Mouse (Mus musculus) layer of hippocampus, adult 8-10 months (tissue): Measurements from ENCODE around the gene Itpkc. TPM values are rescaled to one million over a fixed set of nuclear protein-coding genes. Genes with fewer than 3 reads are reported as not detected.

Experiments
- DNase-seq, 2 experiments: peaks; one replicate each; pipeline ENCODE4 v3.0.0; 2022; ENCODE audit warnings: low spot score in 2 of 2
- total RNA-seq, 4 experiments: library from RNA; stranded (reverse); gene quantifications; 2 replicates each; pipeline ENCODE4 v1.2.4; 2022

The Itpkc gene
- total RNA-seq, 4 experiments from 2014 or later, result 10.6 to 13.5 (median 12.4) TPM

DNA sequence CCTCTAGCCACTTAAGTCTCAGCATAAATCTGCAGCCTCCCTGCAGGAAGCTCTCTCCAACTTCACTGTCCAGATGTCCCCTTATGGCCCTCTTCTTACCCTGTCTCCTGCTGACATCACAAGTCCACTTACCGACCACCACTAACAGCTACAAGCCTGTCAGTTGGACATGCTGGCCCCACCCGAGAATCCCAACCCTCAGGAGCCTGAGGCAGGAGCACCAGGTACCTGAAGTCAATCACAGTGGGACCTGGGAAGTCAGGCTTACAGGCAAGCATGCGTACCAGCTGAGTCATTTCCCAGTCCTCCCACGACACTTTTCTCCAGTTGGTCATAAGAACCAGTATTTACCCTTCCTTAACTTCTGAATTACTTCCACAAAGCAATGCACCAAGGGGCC, 34.7 kb downstream of the Itpkc start:
- no peak for DNase-seq

DNA sequence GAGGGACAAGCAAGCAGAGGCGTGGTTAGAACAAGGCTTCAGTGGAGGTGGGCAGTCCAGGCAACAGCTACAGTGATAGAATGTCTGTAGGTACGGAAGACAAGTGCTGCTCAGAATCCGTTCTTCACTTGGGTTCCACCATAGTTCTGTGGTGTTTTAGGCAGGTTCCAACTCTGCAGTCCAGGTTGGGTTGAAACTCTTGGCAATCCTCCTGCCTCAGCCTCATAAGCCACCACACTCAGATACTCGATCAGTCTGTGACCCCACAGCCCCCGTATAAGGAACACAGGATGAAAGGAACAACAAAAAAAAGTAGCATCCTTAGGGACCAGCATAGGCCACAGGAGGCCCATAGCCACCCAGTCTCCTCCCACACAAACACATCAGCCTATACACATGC, 36.0 kb downstream of the Itpkc start:
- no peak for DNase-seq

DNA sequence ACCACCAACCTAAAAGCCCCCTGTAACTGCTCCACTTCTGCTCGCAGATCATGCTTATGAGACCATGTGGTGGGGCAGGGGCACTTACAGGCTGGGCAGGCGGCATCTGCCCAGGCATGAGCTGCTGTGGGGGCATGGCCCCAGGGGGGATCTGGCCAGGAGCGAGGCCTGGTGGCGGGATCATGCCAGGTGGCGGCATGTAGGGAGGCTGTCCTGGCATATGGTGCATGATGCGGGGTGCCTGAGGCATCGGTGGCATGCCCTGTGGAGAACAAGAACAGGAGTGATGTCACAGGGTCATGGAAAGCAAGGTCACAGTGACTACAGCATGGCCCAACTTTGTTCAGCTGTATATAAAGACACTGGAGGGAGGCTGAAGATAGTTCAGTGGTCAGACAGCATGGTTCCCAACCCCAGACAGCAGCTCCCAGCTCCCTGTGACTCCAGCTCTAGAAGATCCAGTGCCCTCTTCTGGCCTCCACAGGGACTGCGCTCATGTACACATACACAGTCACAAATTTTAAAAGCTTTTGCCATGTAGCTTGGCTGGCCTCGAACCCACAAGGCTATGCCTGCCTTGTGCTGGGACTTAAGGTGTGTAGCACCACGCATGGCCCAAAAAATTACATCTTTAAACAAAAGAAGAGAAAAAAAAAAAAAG, 39.1 kb downstream of the Itpkc start:
- no peak for DNase-seq

DNA sequence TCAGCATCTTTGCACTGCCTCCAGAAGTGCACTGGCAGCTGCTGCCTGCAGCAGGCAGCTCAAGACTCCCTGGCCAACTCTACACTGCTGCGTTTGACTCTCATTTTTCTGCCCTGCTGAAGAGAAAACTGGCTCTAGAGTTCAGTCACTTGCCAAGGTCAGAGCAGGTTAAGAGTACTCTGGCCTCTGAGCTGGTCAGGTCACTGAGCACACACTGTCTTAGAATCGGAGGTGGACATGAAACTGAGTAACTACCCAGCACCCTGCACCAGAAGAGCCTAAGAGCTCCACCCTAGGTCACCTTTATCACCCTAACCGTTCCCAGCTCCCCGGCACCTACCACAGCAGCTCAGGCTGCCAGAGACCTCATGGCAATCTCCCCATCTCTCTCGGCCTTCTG, 42.5 kb downstream of the Itpkc start:
- no peak for DNase-seq

DNA sequence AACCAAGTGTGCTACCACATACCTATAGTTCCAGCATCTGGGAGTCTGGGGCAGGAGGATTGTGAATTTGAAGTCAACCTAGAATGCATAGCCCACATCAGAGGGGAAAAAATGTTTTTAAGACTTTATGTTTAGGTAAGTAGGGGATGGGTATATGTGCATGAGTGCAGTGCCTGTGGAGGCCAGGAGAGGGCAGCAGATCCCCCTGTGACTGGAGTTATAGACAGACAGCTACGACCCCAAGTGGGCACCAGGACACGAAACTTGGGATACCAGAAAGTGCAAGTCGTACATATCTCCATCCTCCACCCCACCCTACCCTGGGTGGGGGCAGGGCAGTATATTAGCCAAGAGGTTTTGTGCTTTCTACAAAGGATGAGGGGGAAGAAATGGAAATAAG, 43.5 kb downstream of the Itpkc start:
- DNase-seq, result no peak

DNA sequence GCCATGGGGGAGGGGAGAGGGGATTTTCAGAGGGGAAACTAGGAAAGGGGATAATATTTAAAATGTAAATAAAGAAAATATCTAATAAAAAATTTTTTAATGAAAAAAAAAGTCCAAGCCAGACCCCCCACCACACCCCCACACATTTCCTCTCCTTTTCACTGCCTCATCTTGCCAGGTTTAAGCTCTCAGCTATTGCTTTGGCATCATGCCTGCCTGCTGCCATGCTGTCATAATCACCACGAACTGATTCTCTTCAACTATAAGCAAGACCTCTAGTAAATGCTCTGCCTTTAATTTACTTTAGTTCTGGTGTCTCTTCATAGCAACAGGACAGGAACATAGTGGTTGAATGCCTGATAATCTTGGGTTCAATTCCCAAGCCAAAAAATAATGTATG, 46.0 kb downstream of the Itpkc start:
- DNase-seq, result no peak

DNA sequence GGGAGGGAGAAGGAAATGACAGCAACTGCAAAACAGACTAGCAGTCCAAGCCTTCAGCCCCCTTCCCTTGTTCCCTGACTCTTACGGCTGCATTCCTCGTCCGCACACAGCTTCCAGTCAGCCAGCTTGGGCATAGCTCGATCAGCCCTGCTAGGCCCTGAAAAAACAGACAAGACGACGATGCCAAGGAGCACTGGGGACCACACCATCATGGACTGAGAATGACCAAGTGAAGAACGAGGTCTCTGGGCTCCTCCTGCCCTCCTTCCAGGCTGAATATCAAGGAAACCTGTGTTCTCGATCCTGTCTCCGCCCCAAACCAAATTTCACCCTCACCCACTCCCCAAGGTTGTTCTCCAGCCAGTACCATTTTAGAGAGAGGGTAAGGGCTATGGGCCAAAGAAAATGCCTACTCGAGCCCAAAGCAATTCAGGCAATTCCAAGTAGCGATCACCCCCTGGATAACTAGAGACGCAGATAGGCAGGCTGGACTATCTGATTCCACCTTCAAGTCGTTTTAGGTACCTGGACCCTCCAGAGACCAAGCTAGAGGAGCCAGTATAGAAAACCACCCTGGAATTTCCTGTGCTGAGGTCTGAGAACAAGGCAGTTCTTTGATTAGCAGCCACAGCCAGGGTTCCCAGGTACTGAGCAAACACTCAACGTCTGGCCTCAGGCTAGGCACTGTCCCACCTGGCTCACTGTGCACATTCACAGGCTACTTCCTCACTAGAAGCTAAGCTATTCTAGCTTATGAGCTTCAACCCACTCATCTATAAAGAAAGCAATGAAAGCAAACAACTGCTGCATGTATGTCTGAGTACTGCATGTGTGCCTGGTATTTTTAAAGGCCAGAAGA, 47.4 kb downstream of the Itpkc start, which contains the start of the genes Gm21983 and Mia:
Gene Gm21983, minus strand, starts transcription at position 250 of the 859 bp plus-strand sequence.
Gene Mia, minus strand, starts transcription at position 321 of the 859 bp plus-strand sequence.
- DNase-seq, result no peak

DNA sequence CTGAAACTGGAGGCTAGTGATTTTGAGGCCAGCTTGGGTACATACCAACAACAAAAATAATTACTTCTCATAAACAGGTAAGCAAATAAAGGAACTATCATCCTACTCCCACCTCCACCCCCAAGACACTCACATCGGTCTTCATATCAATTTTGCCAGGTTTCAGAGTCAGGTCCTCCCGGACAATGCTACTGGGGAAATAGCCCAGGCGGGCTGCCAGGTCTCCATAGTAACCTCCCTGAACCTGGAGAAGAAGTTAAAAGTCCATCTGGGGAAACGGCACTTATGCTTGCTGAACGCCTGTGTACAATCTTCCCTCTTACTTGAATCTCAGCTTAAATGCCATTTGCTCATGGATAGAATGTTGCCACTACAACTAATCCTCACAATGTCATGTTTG, 48.4 kb downstream of the Itpkc start:
- DNase-seq, result no peak

DNA sequence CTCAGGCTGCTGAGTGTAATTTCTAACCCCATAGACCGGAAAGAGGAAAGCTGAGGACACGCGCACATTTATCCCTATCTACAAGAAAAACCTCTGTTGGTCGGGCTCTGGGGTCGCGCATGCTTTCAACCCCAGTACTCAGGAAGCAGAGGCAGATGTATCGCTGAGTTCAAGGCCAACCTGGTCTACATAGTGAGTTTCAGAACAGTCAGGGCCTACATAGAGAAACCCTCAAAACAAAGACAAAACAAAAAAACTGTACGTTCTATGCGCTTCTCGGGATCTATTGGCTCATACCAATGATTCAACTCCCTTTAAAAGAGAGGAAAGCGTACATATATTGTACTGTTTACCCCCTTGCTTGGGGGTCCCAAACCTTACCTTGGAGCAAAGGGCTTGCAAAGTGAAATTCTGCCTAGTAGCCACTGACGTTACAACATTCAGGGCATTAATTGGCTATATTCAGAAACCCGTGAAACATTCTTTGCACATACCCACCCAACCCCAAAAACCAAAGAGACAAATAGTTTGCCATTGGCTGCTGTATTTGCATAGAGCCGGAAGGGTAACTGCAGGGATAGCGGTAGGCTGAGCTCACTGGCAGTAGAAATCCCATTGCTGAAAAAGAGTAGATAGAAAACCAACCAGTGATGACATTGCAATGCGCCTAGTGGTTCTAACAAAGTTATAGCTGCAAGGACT, 49.1 kb downstream of the Itpkc start:
- no peak for DNase-seq

DNA sequence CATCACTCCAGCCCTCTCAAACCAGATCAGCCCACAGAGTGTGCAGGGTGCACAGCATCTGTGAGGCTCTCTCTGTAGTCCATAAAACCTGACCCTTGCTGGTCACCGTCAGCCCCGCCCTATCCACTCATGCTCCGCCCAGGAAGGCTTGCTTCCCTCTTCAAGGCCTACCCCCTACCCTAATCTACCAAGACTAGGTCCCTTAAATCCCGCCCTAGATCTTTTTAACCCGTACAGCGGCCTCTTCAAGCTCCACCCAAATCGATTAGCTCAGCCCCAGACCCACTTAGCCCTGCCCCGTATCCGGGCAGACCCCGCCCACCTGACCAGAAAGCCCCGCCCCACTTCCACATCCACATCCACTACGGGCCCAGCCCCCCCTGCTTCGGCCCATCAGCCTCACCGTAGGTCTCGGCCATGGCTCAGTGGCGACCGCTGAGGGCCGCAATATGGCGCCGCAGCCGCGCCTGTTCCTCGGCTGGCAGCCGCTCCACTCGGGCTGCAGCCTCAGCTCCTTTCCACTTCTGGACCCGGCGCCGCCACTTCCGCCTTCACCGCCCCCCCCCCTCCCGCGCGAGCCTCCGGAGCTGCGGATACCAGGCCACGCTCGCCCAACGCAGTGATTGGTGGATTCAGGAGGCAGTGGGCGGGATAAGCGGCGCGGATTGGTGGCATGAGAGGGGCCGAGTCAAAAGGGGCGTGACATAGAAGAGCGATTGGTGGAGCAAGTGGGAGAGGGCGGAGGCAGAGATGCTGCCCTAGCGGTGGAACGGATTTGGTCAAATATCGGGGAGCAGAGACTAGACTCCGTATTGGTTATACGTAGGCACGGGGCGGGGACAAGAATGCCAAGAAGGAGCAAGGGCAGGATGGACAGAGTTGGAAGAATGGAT, 49.9 kb downstream of the Itpkc start, which contains the start of gene Rab4b:
Gene Rab4b, minus strand, starts transcription at position 573 of the 893 bp plus-strand sequence.
- peak; percentile 100 for DNase-seq

DNA sequence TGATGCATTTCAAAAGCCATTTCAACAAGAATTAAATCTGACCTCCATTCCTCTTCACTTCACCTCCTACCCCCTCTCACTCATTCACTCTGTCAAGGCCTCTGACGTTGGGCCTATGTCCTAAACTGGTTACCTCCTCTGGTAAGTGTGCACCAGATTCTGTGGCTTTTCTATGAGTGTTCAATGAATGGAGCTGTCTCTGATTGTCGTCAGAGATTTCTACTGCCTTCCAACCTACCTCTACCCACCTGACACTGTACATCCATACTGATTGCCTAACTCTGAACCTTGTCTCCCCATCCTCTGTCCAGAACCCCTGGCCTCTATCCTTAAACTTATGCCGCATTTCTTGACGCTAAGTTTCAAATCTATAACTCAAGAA, 50.5 kb downstream of the Itpkc start:
- DNase-seq, result no peak

DNA sequence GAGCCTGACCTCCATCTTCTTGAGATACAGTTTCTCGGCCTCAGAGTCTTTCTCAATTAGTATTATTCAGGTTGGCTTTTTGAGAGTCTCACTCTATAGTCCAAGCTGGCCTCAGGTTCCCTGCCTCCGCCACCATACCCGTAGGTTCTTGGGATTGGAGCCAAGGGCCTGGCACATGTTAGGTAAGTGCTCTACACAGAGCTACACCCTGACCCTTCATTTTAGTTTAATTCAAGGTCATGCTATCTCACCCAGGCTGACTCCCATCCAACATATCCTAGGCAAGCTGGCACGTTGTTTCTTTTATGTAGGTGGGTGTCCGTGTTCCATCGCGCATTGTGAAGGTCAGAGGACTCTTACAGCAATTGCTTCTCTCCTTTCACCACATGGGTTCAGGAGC, 53.6 kb downstream of the Itpkc start:
- no peak for DNase-seq

DNA sequence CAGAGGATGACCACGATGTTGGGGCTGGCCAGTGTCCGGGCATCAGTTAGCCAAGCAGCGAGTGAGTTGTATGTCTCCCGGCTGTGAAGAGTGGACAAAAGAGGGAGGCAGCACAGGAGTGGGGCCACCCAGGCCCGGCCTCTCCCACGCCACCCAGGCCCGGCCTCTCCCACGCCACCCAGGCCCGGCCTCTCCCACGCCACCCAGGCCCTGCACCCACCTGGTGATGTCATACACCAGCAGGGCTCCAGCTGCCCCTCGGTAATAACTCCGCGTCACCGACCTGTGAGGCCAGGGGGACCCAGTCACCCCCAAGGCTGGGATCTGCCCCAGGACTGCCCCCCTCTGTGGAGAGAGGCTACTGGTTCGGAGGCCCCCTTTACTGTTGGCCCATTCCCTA, 54.0 kb downstream of the Itpkc start:
- DNase-seq, result no peak

DNA sequence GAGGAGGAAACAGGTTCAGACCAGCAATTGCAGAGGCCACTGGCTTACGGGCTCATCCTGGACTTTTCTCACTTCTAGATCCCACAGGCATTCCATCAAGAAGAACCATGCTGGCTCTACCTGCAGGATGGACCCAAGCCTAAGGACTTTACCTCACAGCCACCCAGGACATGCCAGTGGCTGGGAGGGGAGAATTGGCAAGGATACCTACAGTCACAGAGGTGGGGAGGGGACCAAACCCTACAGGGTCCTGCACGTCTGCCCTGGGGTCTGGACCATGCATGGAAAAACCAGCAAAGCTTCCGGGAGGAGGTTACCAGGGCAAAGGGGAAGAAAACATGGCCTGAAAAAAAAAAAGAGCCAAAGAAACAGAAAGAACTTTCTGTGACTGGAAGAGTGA, 57.5 kb downstream of the Itpkc start:
- no peak for DNase-seq

DNA sequence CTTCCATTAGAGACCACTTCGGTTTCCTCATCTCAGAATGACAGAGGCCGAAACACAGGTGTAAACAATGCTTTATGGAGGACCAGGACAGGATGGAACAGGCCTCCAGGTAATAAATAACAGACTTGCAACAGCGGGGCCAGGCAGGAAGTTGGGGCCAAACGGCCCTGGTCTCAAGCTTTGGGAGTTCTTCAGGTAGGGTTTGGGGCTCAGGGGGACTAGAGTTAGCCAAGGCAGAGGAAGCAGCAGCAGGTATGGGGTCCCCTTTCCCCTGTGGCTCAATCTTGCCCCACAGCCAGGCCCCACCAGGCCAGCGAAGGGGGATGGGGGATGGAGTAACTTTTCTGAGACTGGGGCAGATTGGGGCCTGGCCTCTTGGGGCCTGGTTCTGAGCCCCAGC, 60.1 kb downstream of the Itpkc start:
- no peak for DNase-seq

DNA sequence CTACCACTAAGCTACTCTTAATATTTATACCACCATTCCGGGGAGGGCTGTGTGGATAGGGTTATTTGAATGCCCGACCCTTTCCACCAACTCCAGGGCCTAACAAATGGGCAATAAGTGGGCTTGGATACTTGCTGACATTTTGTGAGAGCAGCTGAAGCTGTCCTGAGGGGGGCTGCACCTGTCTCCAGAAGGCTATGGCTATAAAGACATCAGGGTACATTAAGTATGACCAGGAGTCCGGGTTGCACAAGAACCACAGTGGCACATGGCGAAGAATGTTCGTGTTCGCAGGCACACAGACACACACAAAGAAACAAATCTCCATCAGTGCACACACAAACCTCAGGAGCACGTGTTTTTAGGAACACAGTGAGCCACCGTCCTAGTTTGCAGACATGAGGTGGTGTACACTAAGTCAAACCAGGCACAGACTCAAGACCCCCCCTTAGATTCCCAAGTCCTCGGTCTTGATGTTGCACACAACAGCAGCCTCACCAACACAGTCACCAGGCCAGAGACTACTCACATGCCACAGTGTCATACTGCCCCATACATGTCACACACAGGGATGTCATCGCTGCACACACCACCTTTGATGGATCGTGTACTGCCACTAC, 60.9 kb downstream of the Itpkc start:
- no peak for DNase-seq

DNA sequence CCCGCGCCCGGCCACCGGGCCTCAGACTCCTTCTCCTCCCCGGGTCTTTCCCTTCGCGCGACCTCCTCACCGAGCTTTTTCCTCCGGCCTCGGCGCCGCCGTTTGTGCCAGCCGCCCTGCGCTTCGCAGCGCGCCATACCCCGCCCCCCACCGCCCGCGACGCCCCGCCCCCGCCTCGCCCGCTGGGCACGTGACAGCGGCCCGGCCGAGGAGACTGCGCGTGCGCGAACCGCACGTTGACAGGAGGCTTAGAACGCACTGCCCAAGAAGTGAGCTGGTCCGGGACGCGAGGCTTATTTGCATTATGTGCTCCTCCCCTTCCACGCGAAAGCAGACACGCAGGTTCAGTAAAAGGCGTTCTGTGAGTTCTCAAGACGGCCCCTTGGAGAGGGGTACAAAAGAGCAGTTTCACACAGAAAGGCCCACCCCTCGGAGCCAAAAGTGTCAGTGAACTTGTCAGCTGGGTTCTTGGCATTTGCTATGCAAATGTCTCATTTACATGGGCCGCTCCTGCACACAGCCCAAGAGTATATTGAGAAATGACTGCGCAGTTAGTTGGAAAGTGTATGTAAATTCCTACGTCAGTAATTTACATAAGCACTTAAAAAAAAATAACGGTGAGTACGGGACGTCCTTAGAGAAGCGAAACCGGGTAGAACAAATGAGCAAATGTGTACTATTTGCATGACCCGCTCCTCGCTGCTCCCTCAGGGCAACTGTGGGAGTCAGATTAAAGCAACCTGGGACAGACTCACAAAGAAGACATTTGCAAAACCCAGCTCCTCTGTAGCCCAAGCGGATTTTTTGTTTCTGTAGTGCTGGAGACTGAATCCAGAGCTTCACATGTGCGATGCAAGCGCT, 61.6 kb downstream of the Itpkc start, which contains the start of gene Egln2:
Gene Egln2, minus strand, starts transcription at position 189 of the 861 bp plus-strand sequence.
- peak; percentile 94 to 96 for DNase-seq

DNA sequence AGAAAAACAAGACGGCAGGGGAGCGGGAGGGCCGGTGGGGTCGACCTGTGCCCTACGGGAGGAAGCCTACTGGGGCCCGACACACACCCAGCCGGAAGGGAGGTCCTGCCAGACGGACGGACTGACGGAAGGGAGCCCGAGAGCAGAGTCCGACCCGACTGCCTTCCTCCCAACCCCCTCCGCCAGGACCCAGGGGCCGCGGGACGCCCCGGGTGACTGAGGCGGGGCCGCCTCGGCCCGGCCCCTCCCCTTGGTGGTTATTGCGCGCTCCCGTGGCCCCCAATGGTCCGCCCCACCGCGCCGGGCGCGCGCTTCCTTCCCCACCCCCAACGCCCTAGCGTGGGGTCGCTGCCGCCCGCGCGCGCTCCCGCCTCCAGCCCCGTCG, 62.2 kb downstream of the Itpkc start:
- peak in 1 of 2 experiments; percentile 65 for DNase-seq

DNA sequence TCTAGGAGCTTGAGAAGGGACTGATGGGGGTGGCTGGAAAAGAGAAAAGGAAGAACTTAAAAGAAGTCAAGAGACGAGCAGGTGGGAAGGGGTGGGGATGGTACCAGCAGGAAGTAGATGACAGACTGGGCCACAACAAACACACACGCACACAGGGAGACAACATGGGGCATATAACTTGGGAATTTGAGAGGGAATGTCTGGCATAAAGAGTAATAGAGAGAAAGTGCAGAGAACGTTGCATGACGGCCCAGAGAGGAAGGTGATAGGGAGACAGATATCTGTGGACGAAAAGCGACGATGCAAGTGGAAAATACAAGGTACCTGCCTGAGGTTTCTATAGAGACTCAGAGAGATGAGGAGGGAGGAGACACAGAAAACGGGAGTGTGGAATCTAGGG, 62.8 kb downstream of the Itpkc start:
- no peak for DNase-seq
